Mouse (Mus musculus): ENCODE data around the gene Mcam.

Gene Mcam

DNA sequence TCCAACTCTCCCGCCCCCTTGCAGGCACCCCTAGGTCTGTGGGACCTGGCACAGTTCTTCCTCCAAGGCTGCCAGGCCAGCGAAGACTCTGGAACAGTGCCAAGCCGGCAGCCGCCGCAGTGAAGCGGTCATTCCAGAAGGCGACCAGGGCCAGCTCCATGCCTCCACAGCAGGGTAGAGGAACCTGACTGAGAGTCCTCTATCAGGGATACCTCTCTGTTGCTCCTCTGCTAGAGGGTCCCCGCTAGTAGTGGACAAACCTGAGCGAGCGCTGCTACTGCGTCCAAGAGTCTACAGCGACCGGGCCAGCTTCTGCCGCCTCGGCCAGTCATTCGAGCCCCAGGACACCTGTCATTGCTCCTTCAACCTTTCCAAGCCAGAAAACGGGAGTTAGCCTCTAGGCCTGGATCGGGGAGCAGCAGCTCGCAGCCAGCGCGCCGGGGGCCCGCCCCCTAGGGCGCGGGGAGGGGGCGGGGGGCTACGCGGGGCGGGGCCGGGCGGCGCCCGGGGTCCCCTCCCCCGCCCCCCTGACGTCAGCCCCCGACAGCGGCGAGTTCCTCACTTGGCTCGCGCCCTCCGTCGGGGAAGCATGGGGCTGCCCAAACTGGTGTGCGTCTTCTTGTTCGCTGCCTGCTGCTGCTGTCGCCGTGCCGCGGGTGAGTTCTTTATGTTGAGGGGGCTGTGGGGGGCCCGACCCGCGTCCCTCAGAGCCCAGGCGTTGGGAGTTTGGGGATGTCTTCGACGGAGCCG lies at the start of gene Mcam:
Gene Mcam, plus strand, starts transcription at position 369 of the 750 bp plus-strand sequence.
- no peak for DNase-seq (ENCODE audit: low read depth, low spot score)

DNA sequence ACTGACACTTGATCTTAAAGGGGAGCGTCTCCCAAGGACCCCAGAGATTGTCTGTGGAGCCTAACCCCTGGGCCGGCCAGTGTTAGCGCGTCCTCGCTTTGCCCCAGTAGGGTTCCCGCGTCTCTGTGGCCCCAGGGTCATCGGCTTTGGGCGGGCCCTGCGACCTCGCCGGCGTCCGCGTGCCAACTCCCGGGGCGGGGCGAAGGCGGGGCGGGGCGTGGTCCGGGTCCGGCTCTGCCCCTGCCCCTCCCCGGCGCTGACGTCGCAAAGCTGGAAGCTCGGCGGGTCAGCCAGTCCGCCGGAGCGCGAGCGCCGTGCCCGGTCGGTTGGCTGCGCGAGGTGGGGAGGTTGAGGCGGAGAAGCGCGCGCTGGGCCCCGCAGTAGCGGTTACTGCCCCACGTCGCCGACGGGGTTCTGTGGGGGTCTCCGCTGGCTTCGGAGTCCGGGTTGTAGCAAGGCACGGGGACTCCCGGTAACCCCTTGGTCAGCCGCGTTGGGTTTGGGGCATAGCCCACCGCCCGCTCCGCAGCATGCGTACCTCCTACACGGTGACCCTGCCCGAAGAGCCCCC lies 49.5 kb upstream of the Mcam start:
- DNase-seq (ENCODE audit: low read depth, low spot score), result peak; percentile 65

DNA sequence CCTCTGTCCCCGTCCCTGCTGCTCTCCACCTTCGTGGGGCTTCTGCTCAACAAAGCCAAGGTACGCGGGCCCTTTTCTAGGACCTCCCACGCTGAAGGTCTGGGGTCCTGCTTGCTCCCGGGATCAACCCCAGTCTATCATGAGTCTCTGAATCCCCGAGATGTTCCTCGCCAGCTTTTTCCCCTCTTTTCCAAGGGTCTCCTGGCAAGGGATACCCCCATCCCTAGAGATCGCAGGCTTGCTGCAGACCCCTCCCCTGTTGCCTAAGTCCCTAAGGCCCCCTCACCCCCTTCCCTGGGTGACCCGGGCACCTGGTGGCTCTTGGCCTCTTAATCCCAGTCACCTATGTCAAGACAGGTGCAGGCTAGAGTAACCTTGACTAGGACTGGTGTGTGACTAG lies 49.0 kb upstream of the Mcam start:
- DNase-seq (ENCODE audit: low read depth, low spot score), result no peak

DNA sequence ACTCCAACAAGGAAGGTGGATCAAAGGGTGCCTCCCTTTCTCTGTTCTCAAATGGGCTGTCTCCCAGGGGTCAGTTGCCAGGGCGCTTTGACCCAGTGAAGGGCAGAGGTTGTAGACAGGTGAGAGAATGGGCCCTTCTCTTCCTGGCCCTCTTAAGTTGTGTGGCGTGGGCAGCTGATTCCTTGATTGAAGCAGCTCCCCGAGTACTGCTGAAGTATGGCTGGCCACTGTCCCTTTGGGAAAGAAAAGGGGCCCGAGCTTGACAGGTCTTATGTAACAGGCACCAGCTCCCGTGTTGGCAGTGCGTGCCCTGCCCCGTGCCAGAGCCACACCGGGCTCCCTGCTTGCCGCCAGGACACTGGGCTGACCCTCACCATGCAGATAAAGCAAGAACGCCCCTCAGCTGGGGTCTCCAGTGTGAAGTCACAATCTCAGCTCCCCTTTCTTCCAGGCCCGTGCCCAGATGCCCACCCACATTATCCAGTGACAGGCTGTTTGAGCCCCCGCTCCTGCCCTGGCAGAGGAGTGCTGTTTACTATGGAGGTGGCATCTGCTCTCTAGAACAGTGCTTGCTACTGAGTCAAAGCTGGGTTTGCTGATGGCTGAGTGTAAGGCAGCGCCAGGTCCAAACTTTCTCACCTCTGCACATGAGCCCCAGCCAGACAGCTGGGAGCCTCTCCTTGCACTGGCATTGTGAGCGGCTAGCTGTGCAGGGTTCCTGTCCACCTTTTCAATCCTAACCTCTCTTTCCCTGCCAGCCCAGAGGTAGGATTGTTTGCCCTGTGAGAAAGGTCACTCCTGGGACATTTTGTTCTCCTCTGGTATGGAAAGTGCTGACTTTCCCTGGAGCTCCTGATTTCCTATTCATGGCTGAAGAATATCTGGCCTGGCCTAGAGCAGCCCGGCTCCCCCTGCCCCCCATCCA lies 48.3 kb upstream of the Mcam start:
- DNase-seq (ENCODE audit: low read depth, low spot score), result no peak

DNA sequence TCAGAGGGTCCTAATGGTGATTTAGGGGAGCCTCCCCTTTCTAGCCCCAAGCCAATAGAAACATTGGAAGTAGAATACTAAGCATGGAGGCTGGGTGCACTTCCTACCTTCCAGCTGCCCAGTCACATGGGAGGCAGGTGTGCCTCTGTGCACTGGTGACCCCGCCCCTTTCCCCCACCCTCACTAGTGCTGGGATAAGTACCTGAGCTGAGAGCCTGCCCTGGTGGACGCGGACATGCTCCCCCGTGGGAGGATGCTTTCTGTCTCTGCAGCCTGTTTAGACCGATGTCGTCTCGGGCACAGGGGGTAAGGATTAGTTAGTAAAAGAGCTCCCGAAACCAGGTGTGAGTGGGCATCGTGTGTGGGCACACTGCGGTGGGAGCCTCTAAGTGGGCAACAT lies 47.3 kb upstream of the Mcam start:
- DNase-seq (ENCODE audit: low read depth, low spot score), result no peak

DNA sequence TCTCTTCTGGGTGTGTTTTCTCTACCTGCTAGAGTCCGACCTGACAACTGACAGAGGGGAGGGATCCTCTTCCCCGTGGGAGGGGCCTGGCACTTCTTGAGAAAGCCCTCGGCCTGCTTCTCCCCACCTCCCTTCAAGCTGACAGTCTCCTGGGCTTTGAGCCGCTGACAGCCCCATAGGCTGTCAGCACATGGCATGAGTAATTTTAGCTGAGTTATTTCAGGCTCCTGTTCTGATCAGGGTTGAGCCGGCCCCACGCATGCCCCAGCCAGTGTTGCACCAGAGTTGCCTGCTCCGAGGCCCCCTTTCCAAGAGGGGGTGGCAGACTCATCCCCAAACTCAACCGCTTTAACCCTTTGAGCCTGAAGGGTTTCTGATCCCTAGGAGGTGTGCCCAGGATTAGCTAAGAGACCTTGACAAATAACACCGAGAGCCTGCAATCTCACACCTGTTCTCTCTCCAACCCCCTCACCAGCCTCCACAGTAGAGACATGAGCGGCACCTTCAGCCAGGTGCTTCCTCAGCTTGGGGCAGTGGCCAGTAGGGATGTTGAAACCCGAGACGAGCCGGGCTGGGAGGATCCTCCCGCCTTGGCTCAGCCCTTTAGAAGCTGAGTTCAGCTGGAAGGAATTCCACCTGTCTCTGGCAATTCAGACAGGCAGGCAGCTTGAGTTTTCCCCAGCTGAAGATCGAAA lies 46.4 kb upstream of the Mcam start:
- DNase-seq (ENCODE audit: low read depth, low spot score), result no peak

DNA sequence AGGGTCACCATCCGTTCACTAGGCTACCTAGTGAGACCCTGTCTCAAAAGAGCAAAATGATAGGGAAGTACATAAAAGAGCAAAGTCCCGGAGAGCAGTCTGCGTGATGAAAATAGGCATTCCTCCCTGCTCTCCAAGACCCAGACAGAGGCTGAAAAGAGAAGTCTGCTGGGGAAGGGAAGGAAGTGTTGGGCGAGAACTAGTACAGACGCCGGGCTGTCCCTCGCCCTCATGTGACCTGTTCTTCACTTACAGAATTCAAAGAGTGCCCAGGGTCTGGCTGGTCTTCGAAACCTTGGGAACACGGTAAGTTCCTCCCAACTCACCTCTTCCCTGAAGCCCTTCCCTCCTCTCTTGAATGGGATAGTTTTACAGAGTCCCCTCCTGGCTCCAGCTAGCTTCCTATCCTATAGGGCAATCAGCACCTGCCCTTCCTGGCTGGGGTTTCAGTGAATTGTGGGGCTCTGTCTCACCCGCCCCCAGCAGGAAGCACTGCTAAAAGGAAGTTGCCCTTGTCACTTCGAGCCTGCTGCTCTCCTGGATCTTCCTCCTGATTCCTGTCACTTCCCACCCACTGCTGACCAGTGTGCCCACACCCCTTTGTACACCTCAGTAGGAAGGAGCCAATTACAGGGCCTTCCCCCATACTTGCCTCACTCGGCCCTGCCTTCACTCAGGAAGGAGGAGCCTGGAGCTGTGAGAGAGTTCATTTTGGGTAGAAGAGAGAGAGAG lies 45.2 kb upstream of the Mcam start:
- DNase-seq (ENCODE audit: low read depth, low spot score), result no peak

DNA sequence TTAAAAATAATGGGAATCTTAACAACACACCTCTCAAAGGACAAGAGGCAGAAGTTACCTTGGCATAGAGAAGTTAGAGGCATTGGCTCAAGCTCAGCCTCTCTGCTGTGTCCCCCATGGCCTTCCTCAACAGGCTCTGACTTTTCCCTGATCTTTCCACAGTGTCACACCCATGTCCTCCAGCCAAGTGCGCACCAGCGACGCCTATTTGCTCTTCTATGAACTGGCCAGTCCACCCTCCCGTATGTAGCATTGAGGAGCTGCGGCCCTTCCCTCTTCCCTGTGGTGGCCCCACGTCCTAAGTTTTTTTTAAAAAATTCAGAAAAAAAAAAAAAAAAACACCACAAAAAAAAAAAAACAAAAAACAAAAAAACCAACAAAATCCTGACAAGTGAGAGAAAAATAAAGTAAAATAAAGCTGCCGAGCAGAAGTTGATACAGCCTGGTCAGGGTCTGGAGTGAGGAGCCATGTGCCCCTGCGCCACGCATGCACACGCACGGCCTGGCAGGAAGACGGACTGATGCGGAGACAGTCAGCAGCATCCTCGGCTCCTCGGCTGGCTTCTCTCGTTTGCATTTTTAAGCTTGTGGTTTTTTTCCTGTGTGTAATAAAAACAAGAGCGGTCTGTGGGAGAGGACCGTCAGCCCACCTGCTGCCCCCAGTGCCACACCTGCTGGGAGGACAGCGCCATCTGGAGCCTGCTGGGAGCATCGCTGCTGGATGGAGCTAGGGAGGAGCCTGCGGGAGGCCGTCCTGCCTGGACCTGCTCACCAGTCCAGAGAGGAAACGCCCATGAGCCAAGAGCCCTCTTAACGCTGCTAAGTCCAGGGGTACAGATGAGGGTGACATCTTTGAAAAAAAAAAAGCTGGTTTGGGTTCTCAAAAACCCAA lies 40.4 kb upstream of the Mcam start:
- DNase-seq (ENCODE audit: low read depth, low spot score), result peak; percentile 45

DNA sequence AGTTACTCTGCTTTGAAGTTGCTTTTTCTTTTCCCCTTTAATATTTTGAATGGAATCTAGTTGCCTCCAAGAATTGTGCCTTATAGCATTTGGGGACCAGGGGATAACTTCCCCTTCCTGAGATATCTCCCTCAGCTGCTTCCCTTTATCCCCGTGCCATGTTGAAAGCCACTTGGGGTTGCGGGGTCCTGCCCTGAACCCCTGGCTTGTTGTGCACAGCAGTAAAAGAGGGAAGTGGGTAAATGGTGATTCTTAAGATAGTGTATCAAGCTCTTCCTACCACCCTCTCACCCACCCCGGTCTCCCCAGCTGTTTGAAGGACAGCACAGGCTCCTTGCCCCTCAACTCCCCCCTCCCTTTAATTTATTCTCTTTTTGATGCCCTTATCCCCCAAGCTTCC lies 39.5 kb upstream of the Mcam start:
- DNase-seq (ENCODE audit: low read depth, low spot score), result no peak

DNA sequence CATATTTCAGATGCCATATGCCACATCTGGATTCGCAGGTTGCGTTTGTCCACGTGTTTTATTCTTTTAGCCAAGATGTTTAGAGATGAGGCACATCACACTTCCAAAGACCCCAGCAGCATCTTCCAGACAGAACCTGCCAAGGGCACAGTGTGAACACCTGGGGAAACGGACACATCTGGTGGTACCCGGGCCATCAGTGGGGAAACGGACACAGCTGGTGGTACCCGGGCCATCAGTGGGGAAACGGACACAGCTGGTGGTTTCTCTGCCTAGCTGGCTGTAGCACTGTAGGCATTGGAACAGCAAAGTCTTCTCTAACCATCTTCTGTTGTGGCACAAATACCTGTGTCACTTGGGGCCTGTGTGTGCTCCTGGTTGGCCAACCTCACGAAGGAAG lies 38.5 kb upstream of the Mcam start:
- no peak for DNase-seq (ENCODE audit: low read depth, low spot score)

DNA sequence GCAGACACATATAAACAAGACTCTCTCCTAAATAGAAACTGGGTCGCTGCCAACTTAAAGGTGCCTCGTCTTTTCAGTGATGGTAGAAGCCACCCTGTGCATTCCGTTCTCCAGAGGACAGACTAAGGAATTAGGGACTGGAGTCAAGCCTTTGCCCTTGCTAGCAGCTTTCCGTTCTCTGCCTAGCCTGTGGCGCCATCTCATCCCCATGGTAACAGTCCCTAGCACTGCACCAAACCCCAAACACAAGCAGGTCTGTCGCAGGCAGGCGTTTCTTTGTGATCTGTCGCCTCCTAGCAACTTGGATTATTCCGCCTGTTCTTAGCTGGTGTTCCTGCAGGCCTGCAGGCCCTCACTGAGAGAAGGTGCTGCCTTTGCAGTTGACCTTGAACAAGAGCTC lies 37.7 kb upstream of the Mcam start:
- no peak for DNase-seq (ENCODE audit: low read depth, low spot score)

DNA sequence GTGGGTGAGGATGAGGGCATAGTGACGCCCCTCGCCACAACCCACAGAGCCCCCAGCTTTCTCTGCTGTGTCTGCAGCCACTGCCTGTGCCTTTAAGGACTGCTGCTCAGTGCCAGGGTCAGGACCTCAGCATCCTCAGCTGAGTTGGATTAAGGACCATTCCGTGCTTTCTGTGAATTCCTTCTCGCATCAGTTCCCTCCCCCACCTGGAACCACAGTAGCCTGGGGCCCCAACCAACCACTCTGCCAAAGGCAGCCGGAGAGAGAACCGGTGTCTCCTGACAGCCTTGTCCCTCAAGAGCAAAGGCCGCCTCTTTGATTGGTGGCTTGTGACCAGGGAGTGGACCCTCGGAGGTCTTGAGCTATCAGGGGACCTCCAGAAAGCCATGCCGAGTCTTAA lies 32.8 kb upstream of the Mcam start, which contains the start of gene Mfrp:
Gene Mfrp, plus strand, starts transcription at position 240 of the 400 bp plus-strand sequence.
- no peak for DNase-seq (ENCODE audit: low read depth, low spot score)

DNA sequence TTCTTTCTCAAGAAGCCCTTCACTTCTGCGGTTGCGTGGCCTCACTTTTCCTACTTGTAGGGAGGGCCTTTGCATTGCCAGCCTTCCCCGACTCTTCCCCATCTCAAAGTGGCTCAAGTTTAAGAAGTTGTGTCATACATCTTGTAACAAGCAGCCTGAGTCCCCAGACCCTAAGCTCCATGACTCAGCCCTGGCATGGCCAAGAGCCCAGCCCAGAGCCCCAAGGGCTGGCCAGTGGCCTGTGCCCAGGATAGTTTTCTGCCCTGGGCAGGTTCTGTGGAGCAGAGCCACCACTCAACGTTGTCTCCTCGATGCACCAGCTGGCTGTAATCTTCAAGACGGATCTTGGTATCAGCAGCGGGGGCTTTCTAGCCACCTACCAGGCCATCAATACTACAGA lies 29.4 kb upstream of the Mcam start:
- DNase-seq (ENCODE audit: low read depth, low spot score), result no peak

DNA sequence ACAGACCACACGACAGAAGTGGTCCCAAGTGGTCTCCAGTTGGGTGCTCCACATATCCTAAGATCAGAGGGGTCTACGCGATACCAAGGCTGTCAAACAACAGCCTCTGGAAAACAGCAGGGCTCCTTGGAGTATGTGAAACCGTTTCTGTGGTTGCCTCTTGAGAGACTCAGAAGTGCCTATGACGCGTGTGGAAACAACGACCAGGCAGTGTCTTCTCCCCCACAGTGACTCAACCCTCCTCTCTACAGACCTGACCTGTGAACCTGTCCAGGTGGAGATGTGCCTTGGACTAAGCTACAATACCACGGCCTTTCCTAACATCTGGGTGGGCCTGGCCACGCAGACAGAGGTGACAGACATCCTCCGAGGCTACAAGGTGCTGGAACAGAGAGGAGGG lies 28.5 kb upstream of the Mcam start:
- DNase-seq (ENCODE audit: low read depth, low spot score), result no peak

DNA sequence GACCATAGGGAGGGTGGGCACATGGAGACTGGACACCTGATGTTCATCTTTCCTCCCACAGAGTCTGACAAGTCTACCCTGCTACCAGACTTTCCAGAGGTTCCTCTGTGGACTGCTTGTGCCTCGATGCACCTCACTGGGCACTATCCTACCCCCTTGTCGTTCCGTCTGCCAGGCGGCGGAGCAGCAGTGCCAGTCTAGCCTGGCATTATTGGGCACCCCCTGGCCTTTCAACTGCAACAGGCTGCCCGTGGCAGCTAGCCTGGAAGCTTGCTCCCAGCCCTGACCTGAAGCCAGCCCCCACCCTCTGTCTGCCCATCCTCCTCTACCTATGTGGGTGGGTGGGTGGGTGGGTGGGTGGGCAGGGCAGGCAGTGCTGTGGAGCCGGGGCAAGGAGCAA lies 28.1 kb upstream of the Mcam start:
- no peak for DNase-seq (ENCODE audit: low read depth, low spot score)

DNA sequence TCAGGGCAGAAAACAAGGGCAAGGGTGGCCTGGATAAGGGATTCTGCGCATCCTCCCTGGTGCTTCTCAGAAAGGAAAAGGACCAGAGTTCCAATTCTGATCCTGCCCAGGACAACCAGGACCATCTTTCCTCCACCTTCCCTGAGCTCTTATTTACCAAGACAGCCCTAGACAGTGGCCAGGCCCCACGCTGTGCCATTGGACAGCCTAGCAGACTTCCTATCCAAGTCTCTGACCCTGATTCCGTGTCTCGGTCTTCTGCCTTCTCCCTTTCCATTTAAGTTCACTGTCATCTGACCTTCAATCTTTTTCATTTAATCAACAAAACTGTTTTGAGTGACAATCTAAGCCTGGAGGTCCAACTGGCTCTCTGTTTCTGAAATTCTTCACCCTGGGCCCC lies 27.7 kb upstream of the Mcam start:
- no peak for DNase-seq (ENCODE audit: low read depth, low spot score)

DNA sequence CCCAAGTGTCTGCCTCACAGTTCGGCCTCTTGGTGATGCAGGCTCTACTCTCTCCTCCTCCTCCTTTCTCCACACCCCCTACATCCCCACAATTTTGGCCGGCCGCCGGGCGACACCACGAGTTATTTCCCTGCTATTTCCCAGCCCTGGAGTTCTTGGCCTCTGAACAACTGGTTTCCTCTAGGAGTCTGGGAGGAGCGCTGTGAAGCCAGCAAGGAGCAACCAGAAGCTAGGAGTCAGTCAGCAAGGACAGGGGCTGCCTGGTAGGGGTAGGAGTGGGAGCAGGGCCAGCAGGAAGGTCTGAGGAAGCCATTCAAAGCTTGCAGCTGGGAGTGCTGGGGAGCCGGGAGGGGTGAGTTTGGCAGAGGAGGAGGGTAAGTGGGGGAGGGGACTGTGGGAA lies 27.2 kb upstream of the Mcam start, which contains the start of gene C1qtnf5:
Gene C1qtnf5, plus strand, starts transcription at position 136 of the 400 bp plus-strand sequence.
- DNase-seq (ENCODE audit: low read depth, low spot score), result no peak

DNA sequence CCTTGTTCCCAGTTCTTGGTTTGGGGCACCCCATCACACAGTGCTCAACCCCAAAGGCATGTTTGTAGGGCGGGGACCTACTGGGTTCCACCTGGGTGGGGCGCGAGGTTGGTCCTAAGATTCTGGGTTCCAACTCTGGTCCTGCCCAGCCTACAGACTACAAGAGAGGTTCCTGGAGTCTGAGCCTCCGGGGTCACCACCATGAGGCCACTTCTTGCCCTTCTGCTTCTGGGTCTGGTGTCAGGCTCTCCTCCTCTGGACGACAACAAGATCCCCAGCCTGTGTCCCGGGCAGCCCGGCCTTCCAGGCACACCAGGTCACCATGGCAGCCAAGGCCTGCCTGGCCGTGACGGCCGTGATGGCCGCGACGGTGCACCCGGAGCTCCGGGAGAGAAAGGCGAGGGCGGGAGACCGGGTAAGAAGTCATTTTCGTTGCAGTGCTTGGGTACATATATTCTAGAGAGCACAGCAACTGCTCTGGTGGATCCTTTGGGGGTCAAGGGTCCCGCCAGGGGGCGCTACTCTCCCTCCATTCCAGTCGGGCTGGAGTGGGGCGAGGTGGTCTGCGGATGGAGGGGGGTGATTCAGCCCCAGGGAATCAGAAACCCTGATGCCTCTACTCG lies 26.6 kb upstream of the Mcam start:
- DNase-seq (ENCODE audit: low read depth, low spot score), result no peak

DNA sequence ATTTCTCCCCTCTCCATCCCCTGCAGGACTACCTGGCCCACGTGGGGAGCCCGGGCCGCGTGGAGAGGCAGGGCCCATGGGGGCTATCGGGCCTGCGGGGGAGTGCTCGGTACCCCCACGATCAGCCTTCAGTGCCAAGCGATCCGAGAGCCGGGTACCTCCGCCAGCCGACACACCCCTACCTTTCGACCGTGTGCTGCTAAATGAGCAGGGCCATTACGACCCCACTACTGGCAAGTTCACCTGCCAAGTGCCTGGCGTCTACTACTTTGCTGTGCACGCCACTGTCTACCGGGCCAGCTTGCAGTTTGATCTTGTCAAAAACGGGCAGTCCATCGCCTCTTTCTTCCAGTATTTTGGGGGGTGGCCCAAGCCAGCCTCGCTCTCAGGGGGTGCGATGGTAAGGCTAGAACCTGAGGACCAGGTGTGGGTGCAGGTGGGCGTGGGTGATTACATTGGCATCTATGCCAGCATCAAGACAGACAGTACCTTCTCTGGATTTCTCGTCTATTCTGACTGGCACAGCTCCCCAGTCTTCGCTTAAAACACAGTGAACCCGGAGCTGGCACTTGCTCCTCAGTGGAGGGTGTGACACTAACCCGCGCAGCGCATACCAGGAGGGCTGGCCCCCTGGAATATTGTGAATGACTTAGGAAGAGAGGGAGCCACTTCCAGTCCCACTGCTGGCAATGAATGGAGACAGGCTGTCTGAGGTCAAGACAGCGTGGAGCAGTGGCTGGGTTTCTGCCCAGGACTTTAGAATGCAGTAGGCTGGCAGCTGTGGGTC lies 25.8 kb upstream of the Mcam start:
- no peak for DNase-seq (ENCODE audit: low read depth, low spot score)

Data from embryo, embryonic 11.5 days (tissue).